Mouse (Mus musculus): ENCODE data around the gene Krt6b.

- TF ChIP-seq EP300 (IDR thresholded peaks at IDR 0.05; ENCODE audit: low read depth) (no peak), CTCF (IDR thresholded peaks at IDR 0.05; ENCODE audit: low read depth) (0 out of 2 replicates have a peak, but pooled peaks have one; percentile 32)
Observed at GRCm38 (mm10) chr15:101708683-101709082, 28.6 kb upstream of the Krt6b start.
